Comparison of ENCODE assay signal across 17 mouse cellular contexts in the genomic region with DNA sequence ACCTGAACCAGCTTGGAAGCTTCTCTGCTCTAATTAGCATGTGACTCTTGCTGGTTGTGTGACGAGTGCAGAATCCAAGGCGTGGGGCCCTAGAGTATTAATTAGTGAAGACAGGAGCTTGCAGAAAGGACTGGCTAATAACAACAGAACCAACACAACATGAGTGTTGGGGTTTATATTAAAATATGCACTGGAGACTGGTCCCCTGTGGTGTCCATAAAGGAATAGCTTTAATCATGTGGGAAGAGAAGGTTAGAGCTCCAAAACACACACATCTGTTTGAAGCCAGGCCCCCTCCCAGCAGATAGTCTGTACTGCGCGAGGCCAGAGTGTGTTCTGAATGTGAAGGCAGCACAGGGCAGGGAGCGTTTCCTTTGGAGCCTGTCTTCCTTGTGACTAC. TPM values are rescaled to one million over a fixed set of nuclear protein-coding genes. Genes with fewer than 3 reads are reported as not detected.
DNase-seq lines count a peak whose midpoint lies in the region; ATAC-seq lines count a peak whose summit lies in the region.
"Had no signal": no experiment of that assay in that cellular context is flagged by ENCODE, and none has a peak within 500 bp of the region (broad histone marks: within the 10 kb centered on the region; RNA-seq: fewer than 3 reads in every experiment).

No protein-coding gene starts in this region.

- no peak overlapping the region for H3K27ac ChIP-seq in hindbrain, embryonic 11.5 days (ENCODE audit: low read depth, low read length)
- H3K27ac ChIP-seq in hindbrain, embryonic 10.5 days = no peak overlapping the region
- H3K27ac ChIP-seq in forebrain, embryonic 12.5 days = 0 out of 2 replicates have a peak overlapping the region, but pooled peaks have one; percentile 69
- no peak overlapping the region for H3K27ac ChIP-seq in hindbrain, embryonic 16.5 days (ENCODE audit: low read depth, low read length)
- H3K27ac ChIP-seq in neural tube, embryonic 14.5 days (ENCODE audit: low read depth, low read length) = no peak overlapping the region
- H3K27ac ChIP-seq: liver, embryonic 15.5 days; stomach, embryonic 15.5 days had no signal

- no peak for DNase-seq in hindbrain, embryonic 11.5 days (ENCODE audit: low spot score)
- DNase-seq in hindbrain, embryonic 10.5 days (ENCODE audit: low spot score) = no peak
- no peak for DNase-seq in gastrocnemius, postnatal 14 days
- DNase-seq: cerebellum, adult 11-12 months; gastrocnemius, postnatal 36 days; kidney, adult 18-20 months; kidney, postnatal 25 days; left cerebral cortex, postnatal 4 days; retina, postnatal 1 day had no signal

- no peaks in the 10 kb centered on the region for H3K4me1 ChIP-seq in hindbrain, embryonic 11.5 days (replicated peaks; ENCODE audit: control insufficient read depth, insufficient read depth, low read length)
- H3K4me1 ChIP-seq in hindbrain, embryonic 10.5 days (replicated peaks) = peaks cover 8% of the 10 kb centered on the region; the same call in 1 of the 2 replicates
- H3K4me1 ChIP-seq in forebrain, embryonic 12.5 days = peaks cover 27% of the 10 kb centered on the region
- peaks cover 8% of the 10 kb centered on the region for H3K4me1 ChIP-seq in hindbrain, embryonic 16.5 days (ENCODE audit: control insufficient read depth, insufficient read depth, low read depth, low read length)
- peaks cover 4% of the 10 kb centered on the region; the same call in 1 of the 2 replicates for H3K4me1 ChIP-seq in neural tube, embryonic 14.5 days (ENCODE audit: control insufficient read depth, insufficient read depth, low read length)

- H3K9me3 ChIP-seq in hindbrain, embryonic 11.5 days (ENCODE audit: control insufficient read depth, low read length) = no peaks in the 10 kb centered on the region
- no peaks in the 10 kb centered on the region for H3K9me3 ChIP-seq in hindbrain, embryonic 10.5 days
- H3K9me3 ChIP-seq in forebrain, embryonic 12.5 days = no peaks in the 10 kb centered on the region
- H3K9me3 ChIP-seq in hindbrain, embryonic 16.5 days (ENCODE audit: control insufficient read depth, low read length) = no peaks in the 10 kb centered on the region
- H3K9me3 ChIP-seq in neural tube, embryonic 14.5 days (ENCODE audit: control insufficient read depth, low read length) = no peaks in the 10 kb centered on the region
- H3K9me3 ChIP-seq: liver, embryonic 15.5 days; stomach, embryonic 15.5 days had no signal

- 85% methylated on average over 5 of the region's 5 CpGs for WGBS in hindbrain, embryonic 11.5 days
- WGBS in hindbrain, embryonic 10.5 days = 82% methylated on average over 5 of the region's 5 CpGs
- WGBS in forebrain, embryonic 12.5 days = 61% methylated on average over 5 of the region's 5 CpGs
- WGBS in hindbrain, embryonic 16.5 days = 54% methylated on average over 5 of the region's 5 CpGs
- WGBS in neural tube, embryonic 14.5 days = 57% methylated on average over 5 of the region's 5 CpGs

- H3K4me3 ChIP-seq in hindbrain, embryonic 11.5 days (ENCODE audit: low read depth, low read length) = no peak overlapping the region
- no peak overlapping the region for H3K4me3 ChIP-seq in hindbrain, embryonic 10.5 days
- H3K4me3 ChIP-seq in forebrain, embryonic 12.5 days (replicated peaks) = no peak overlapping the region
- no peak overlapping the region for H3K4me3 ChIP-seq in hindbrain, embryonic 16.5 days (ENCODE audit: low read length)
- no peak overlapping the region for H3K4me3 ChIP-seq in neural tube, embryonic 14.5 days (ENCODE audit: low read depth, low read length)
- H3K4me3 ChIP-seq: liver, embryonic 15.5 days; stomach, embryonic 15.5 days had no signal

- H3K4me2 ChIP-seq in hindbrain, embryonic 11.5 days (replicated peaks; ENCODE audit: low read depth, low read length) = no peak overlapping the region
- H3K4me2 ChIP-seq in forebrain, embryonic 12.5 days = no peak overlapping the region
- no peak overlapping the region for H3K4me2 ChIP-seq in hindbrain, embryonic 16.5 days (ENCODE audit: low read length)
- H3K4me2 ChIP-seq in neural tube, embryonic 14.5 days (ENCODE audit: low read depth, low read length) = no peak overlapping the region
- H3K4me2 ChIP-seq: heart, embryonic 11.5 days; liver, embryonic 15.5 days; stomach, embryonic 15.5 days had no signal

- intact Hi-C loops in gastrocnemius, postnatal 14 days (cut with DNase I; ENCODE audit: low total_unique reads) = loop anchor here (10.0 kb wide), 2 partner anchors 132 to 1292 kb away; no protein-coding TSS in a partner anchor

- no peaks in the 10 kb centered on the region for H3K27me3 ChIP-seq in hindbrain, embryonic 11.5 days (ENCODE audit: control insufficient read depth, insufficient read depth, low read length)
- H3K27me3 ChIP-seq in hindbrain, embryonic 10.5 days (ENCODE audit: insufficient read depth, poor library complexity, severe bottlenecking) = no peaks in the 10 kb centered on the region
- no peaks in the 10 kb centered on the region for H3K27me3 ChIP-seq in forebrain, embryonic 12.5 days
- H3K27me3 ChIP-seq in hindbrain, embryonic 16.5 days (replicated peaks; ENCODE audit: control insufficient read depth, insufficient read depth, low read length) = no peaks in the 10 kb centered on the region
- H3K27me3 ChIP-seq in neural tube, embryonic 14.5 days (ENCODE audit: control insufficient read depth, insufficient read depth, low read length) = no peaks in the 10 kb centered on the region
- H3K27me3 ChIP-seq: liver, embryonic 15.5 days; Patski; stomach, embryonic 15.5 days had no signal

- ATAC-seq in hindbrain, embryonic 11.5 days (ENCODE audit: low FRiP score) = 0 out of 2 replicates have a peak, but pooled peaks have one; percentile 25
- peak; percentile 53; the same call in 1 of the 2 replicates for ATAC-seq in forebrain, embryonic 12.5 days (ENCODE audit: low FRiP score)
- ATAC-seq in hindbrain, embryonic 16.5 days = peak; percentile 45; the same call in 1 of the 2 replicates
- peak; percentile 59; the same call in 1 of the 2 replicates for ATAC-seq in neural tube, embryonic 14.5 days (ENCODE audit: low read depth)
- ATAC-seq in megakaryocyte, adult 5-6 weeks (ENCODE audit: poor library complexity, severe bottlenecking) = no peak
- ATAC-seq: Patski had no signal

- no peaks in the 10 kb centered on the region for H3K36me3 ChIP-seq in hindbrain, embryonic 11.5 days (ENCODE audit: control insufficient read depth, insufficient read depth, low read length)
- peaks cover 67% of the 10 kb centered on the region for H3K36me3 ChIP-seq in hindbrain, embryonic 10.5 days
- peaks cover 37% of the 10 kb centered on the region for H3K36me3 ChIP-seq in forebrain, embryonic 12.5 days (replicated peaks)
- H3K36me3 ChIP-seq in hindbrain, embryonic 16.5 days (ENCODE audit: control insufficient read depth, insufficient read depth, low read length) = 0 out of 2 replicates have a peak, but pooled peaks cover 9% of the 10 kb centered on the region
- H3K36me3 ChIP-seq in neural tube, embryonic 14.5 days (ENCODE audit: control insufficient read depth, insufficient read depth, low read length) = peaks cover 17% of the 10 kb centered on the region

- no peak overlapping the region for H3K9ac ChIP-seq in hindbrain, embryonic 11.5 days (ENCODE audit: low read depth, low read length)
- no peak overlapping the region for H3K9ac ChIP-seq in forebrain, embryonic 12.5 days
- no peak overlapping the region for H3K9ac ChIP-seq in hindbrain, embryonic 16.5 days (ENCODE audit: low read depth, low read length)
- H3K9ac ChIP-seq in neural tube, embryonic 14.5 days (replicated peaks; ENCODE audit: low read depth, low read length) = no peak overlapping the region
- H3K9ac ChIP-seq: liver, embryonic 15.5 days; stomach, embryonic 15.5 days had no signal

RNA-seq across cellular contexts. Expression of a gene that starts 34.7 kb away (rescaled TPM):
- polyA plus RNA-seq in hindbrain, embryonic 11.5 days (2014; fragmentation: Nextera tagmentation; extraction: Ambion mirVana) = 52.1 and 64.0 TPM in 2 replicates
- 59.1 and 62.2 TPM in 2 replicates for polyA plus RNA-seq in hindbrain, embryonic 10.5 days (2016; fragmentation: Nextera tagmentation; extraction: Ambion mirVana)
- polyA plus RNA-seq in forebrain, embryonic 12.5 days (2016; fragmentation: Nextera tagmentation; extraction: Ambion mirVana) = 76.0 and 77.9 TPM in 2 replicates
- 39.4 and 43.4 TPM in 2 replicates for polyA plus RNA-seq in hindbrain, embryonic 16.5 days (2015; fragmentation: Nextera tagmentation; extraction: Ambion mirVana)
- polyA plus RNA-seq in neural tube, embryonic 14.5 days (2014; fragmentation: Nextera tagmentation; extraction: Ambion mirVana) = 34.5 and 49.7 TPM in 2 replicates
- total RNA-seq in gastrocnemius, postnatal 14 days (2021) = 10 to 100 TPM; 32.4 to 37.7 TPM
- total RNA-seq in megakaryocyte, adult 5-6 weeks (2015) = 146 and 147 TPM in 2 replicates
- 172 and 194 TPM in 2 replicates for total RNA-seq in megakaryocyte, adult 5-6 weeks (2017)

RNA-seq across cellular contexts. Expression of a gene that starts 58.1 kb away (rescaled TPM):
- polyA plus RNA-seq in hindbrain, embryonic 11.5 days (2014; fragmentation: Nextera tagmentation; extraction: Ambion mirVana) = 10.6 and 12.0 TPM in 2 replicates
- polyA plus RNA-seq in hindbrain, embryonic 10.5 days (2016; fragmentation: Nextera tagmentation; extraction: Ambion mirVana) = 8.0 and 8.7 TPM in 2 replicates
- polyA plus RNA-seq in forebrain, embryonic 12.5 days (2016; fragmentation: Nextera tagmentation; extraction: Ambion mirVana) = 9.3 and 11.5 TPM in 2 replicates
- 24.4 and 24.6 TPM in 2 replicates for polyA plus RNA-seq in hindbrain, embryonic 16.5 days (2015; fragmentation: Nextera tagmentation; extraction: Ambion mirVana)
- polyA plus RNA-seq in neural tube, embryonic 14.5 days (2014; fragmentation: Nextera tagmentation; extraction: Ambion mirVana) = 28.7 and 29.4 TPM in 2 replicates
- 1 to 10 TPM; 3.0 to 3.1 TPM for total RNA-seq in gastrocnemius, postnatal 14 days (2021)
- 4.1 and 5.8 TPM in 2 replicates for total RNA-seq in megakaryocyte, adult 5-6 weeks (2015)
- total RNA-seq in megakaryocyte, adult 5-6 weeks (2017) = 2.8 and 2.9 TPM in 2 replicates
